Mouse (Mus musculus): ENCODE measurements at regions not wholly inside any gene's neighbourhood (a gene's known extent, or its start where the extent isn't known, plus 50 kb on each side); places are given as distances from the start of the nearest gene placed in this dataset.

DNA sequence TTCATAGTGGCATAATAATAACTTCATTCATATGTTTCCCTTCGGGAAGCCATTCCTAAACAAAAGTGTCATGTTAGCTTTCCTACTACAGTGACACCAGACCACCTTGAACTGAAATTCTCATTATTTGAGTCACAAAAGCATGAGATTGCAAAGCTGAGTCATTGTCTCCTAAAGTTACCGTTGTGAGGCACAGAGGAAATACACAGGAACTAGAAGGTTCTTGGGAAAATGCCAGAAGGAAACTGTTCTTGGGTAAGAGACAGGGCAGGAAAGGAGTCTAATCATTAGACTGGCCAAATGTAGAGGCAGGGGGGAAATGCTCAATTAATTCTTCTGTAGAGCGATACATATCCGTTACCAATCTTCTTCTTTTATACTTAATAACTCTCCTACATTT, 1110.4 kb upstream of the 4930412O13Rik start:
- no peak for TF ChIP-seq CTCF (IDR thresholded peaks at IDR 0.05; ENCODE audit: extremely low read depth, insufficient read depth, insufficient read length, insufficient replicate concordance)
- TF ChIP-seq POLR2A (IDR thresholded peaks at IDR 0.05; ENCODE audit: low read depth, low read length), result no peak

All from spleen, adult 2 months (tissue).